Mouse (Mus musculus) heart, postnatal 36 days (tissue): ENCODE measurements around the gene Vstm5. TPM values are rescaled to one million over a fixed set of nuclear protein-coding genes. Genes with fewer than 3 reads are reported as not detected.
"Not testable (repeated sequence)": the region's sequence is repeated elsewhere in the genome, so short reads cannot be mapped to it uniquely, and the experiment has no call there.

ENCODE experiments used
- DNase-seq, 2 experiments: peaks; one replicate each; pipeline ENCODE4 v3.0.0; 2021 to 2022
- intact Hi-C: fragments of 180-260 bp; cut with DNase I; formaldehyde crosslinking; loops from one replicate; pipeline ENCODE4 v1.15.1; 2025
- total RNA-seq, 2 experiments: library from RNA; stranded (reverse); gene quantifications; 2 replicates each; pipeline ENCODE4 v1.2.3; 2021

Vstm5 gene
- total RNA-seq, result under 1 TPM; 0.19 to 0.38 TPM

GRCm38 (mm10) chr9:15239042-15239925, at the start of gene Vstm5:
Vstm5 (plus strand) TSS chr9:15239045.
- DNase-seq, result peak; percentile 12 to 15
- intact Hi-C loops, result no loop called here

- intact Hi-C loops, DNase-seq: not testable (repeated sequence)
These were observed 44.0 kb upstream of the Vstm5 start for GRCm38 (mm10) chr9:15194806-15195205.

DNA sequence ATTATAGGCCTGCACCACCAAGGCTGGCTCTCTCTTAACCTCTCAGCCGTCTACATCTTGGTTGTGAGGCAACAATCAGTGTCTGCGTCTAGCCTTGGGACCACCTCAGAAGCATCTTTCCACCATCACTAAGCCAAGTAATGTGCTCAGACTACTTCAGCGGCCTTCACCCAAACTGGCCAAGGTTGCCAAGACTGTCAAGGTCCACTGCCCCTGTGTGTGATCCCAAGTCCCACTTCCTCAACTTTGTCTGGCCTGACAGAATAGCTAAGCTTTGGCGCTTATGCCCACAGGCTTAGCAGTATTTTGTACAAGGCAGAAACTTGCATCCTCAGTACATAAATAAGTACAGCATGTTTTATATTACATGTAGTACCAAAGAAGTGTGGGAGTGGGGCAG, 32.2 kb upstream of the Vstm5 start:
- DNase-seq, result no peak
- intact Hi-C loops, result no loop called here

DNA sequence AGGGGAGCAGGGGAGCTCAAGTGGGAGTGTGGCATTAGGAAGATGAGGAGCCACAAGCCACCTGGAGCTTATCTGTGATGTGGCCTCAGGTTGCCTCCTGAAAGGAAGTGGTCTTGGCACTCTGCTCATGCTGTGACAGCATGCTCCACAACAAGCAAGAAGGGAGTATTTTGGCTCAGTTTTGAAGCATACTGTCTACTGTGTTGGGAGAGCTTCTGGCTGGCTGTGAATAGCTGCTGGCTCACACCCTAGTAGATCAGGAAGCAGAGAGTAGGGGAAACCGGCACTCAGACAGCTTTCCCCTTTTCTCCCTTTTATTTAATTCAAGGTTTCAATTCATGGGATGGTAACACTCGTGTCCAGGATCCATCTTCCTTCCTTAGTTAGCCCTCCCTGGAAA, 29.5 kb upstream of the Vstm5 start:
- intact Hi-C loops, result no loop called here
- DNase-seq, result no peak

DNA sequence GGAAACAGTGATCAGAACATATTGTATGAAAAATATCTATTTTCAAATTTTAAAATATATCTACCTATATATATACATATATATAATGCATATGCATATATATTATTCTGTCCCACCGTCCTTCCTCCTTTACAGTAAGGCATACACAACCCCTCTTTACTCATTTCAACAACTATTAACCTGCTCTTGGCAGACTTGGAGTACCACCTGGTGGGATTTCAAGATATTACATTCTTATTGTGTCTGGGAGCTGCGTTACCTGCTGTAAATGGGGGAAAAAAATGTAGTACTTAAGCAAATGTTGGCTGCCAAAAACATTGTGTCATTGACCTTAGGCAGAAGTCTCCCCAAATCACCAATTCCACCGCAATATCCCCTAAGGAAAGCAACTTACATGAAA, 27.0 kb upstream of the Vstm5 start:
- intact Hi-C loops, result loop anchor here (1.0 kb wide), 1 partner anchor 184 kb away; no protein-coding TSS in a partner anchor
- no peak for DNase-seq

GRCm38 (mm10) chr9:15213695-15214094, 25.1 kb upstream of the Vstm5 start:
- intact Hi-C loops, result no loop called here
- no peak for DNase-seq

- DNase-seq, result no peak
- intact Hi-C loops, result no loop called here
These were observed 13.9 kb upstream of the Vstm5 start for GRCm38 (mm10) chr9:15224912-15225311.

GRCm38 (mm10) chr9:15232445-15232844, 6.4 kb upstream of the Vstm5 start:
- intact Hi-C loops, result no loop called here
- DNase-seq, result no peak

- intact Hi-C loops, result no loop called here
- DNase-seq, result no peak
These were observed 5.2 kb upstream of the Vstm5 start for GRCm38 (mm10) chr9:15233604-15234003.

GRCm38 (mm10) chr9:15235986-15236385, 2.9 kb upstream of the Vstm5 start:
- DNase-seq, result no peak
- intact Hi-C loops, result no loop called here

- no peak for DNase-seq
- intact Hi-C loops, result no loop called here
These were observed 1.1 kb upstream of the Vstm5 start for GRCm38 (mm10) chr9:15237516-15238296.

- intact Hi-C loops, result no loop called here
- DNase-seq, result no peak
These were observed 401 bp upstream of the Vstm5 start for GRCm38 (mm10) chr9:15238297-15238990.

GRCm38 (mm10) chr9:15240006-15240405, 1.2 kb downstream of the Vstm5 start:
- intact Hi-C loops, result no loop called here

GRCm38 (mm10) chr9:15240863-15241595, 2.2 kb downstream of the Vstm5 start:
- intact Hi-C loops, result no loop called here
- DNase-seq, result no peak

More at GRCm38 (mm10) chr9:15240006-15240405, 1.2 kb downstream of the Vstm5 start:
- DNase-seq, result no peak

GRCm38 (mm10) chr9:15241596-15241939, 2.7 kb downstream of the Vstm5 start:
- intact Hi-C loops, result no loop called here
- peak; percentile 17 to 46 for DNase-seq

DNA sequence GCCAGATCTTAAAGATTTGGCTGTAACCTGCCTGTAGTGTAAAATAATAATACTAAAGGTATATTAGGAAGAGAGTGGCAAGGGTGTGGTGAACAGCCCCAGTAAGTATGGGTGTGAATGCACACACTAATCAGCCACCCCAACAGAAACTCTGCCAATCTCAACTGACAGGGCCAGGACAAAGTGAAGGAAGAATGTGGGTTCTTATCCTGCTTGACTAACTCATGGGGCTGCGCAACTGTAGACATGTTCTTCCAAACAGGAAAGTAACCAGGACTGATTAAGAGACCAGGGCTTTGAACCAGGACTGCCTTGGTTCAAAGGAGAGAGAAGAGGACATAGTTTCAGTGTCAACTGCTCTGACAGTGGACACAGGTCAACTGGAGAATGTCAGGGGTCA, 3.3 kb downstream of the Vstm5 start:
- intact Hi-C loops, result no loop called here

DNA sequence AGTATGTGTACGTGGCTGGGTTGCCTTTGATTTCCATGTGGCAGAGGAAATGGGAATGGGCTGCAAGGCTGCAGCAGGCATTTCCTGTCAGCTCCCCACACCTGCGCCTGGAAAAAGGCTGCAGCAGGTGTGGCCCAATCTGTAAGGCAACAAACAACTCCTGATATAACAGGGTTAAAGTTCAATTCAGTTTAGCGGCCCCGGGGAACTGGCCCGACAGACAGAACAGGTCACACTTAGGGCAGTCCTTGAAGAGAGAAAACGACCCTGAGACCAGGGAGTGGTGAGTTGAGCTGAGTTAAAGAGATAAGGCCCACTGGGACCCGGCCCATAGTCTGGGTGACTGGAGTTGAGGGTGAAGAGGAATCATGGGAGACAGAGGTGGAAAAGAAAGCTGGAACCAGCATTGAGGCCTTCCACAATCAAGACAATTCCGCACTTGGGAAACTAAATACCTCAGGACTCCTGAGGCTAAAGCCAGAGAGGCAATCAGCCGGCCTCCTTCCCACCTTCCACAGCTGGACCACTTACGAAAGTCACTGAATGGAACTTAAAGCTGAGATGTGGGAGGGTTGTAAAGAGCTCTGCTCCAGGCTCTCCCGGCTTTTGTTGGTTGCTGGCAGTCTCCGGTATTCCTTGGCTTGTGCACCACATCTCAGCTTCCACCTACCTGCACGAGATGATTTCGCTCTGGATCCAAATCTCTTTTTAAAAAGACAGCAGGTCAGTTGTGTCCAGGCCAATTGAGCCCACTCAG, 6.7 kb downstream of the Vstm5 start:
- intact Hi-C loops, result no loop called here
- no peak for DNase-seq

More for the DNA sequence above, 3.3 kb downstream of the Vstm5 start:
- DNase-seq, result no peak

- intact Hi-C loops, result no loop called here
These were observed 11.5 kb downstream of the Vstm5 start for GRCm38 (mm10) chr9:15250376-15250775.

DNA sequence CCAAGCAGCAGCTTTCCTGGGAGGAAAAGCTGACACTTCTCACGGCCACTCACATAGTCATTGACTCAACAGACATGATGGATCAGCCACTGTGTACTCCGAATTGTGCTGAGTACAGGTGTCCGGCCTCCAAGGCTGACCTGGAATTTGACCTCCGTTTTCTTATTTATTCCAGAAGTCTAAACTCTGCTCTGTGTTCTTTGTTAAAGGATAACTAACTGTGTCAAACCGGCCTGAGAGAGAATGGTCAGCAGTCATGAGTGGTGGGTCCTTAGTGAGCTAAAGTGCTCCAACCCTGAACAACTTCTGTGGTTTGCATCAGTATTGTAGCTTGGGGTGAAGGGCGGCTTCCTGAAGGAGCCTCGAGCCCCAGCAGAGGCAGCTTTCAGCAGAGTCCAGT, 13.4 kb downstream of the Vstm5 start:
- DNase-seq, result no peak
- intact Hi-C loops, result no loop called here

More at GRCm38 (mm10) chr9:15250376-15250775, 11.5 kb downstream of the Vstm5 start:
- DNase-seq, result no peak

- intact Hi-C loops, result no loop called here
- DNase-seq, result no peak
These were observed 15.7 kb downstream of the Vstm5 start for GRCm38 (mm10) chr9:15254501-15254900.
